Mouse (Mus musculus) ES-E14 (cell line): ENCODE data around the gene Mtcl1.

Experiments
- HCFC1 ChIP-seq: IDR thresholded peaks from 2 replicates; pipeline ENCODE4 v1.6.1; 2012; ENCODE audit warnings: low read length, inconsistent platforms, borderline replicate concordance; ENCODE audit not compliant: insufficient read depth
- ZNF384 ChIP-seq: IDR thresholded peaks from 2 replicates; pipeline ENCODE4 v1.6.1; 2012; ENCODE audit warnings: low read depth, low read length, inconsistent platforms

GRCm38 (mm10) chr17:66434566-66434965 is 15.0 kb downstream of the Mtcl1 start:
- TF ChIP-seq HCFC1 (no peak), ZNF384 (no peak)
